Mouse (Mus musculus): ENCODE data around the gene Nbea. TPM values are rescaled to one million over a fixed set of nuclear protein-coding genes. Genes with fewer than 3 reads are reported as not detected.

Nbea gene
- total and polyA plus RNA-seq, 3 experiments: 0.04 to 0.27 TPM; not detected in 1

GRCm38 (mm10) chr3:55730142-55730541, 453.4 kb downstream of the Nbea start:
- Histone ChIP-seq H3K4me1 (ENCODE audit: control insufficient read depth in 1 of 2, insufficient read depth in 2 of 2, low read length in 2 of 2) (no peaks in the 10 kb centered on the region), H3K79me2 (ENCODE audit: control insufficient read depth, insufficient read depth, low read length, poor library complexity) (no peaks in the 10 kb centered on the region), H3K36me3 (ENCODE audit: control insufficient read depth in 1 of 2, insufficient read depth in 2 of 2, low read length in 2 of 2) (no peaks in the 10 kb centered on the region), H3K27me3 (ENCODE audit: control insufficient read depth in 1 of 2, insufficient read depth in 2 of 2, low read length in 2 of 2) (peaks cover 0 to 3% of the 10 kb centered on the region in 2 experiments; a peak in 1 of 4 replicates), H3K9ac (ENCODE audit: control insufficient read depth, low read depth, low read length, poor library complexity, severe bottlenecking) (no peak overlapping the region), H3K9me3 (replicated peaks; ENCODE audit: insufficient read depth, low read length) (no peaks in the 10 kb centered on the region), H3K27ac (ENCODE audit: control insufficient read depth, low read depth, low read length) (no peak overlapping the region), H3K4me3 (ENCODE audit: control insufficient read depth in 1 of 2, insufficient read depth in 1 of 2, low read depth in 2 of 2, low read length in 2 of 2) (no peak overlapping the region)
- TF ChIP-seq UBTF (IDR thresholded peaks at IDR 0.05; ENCODE audit: borderline replicate concordance, insufficient read depth, low read depth, low read length) (no peak), USF2 (IDR thresholded peaks at IDR 0.05; ENCODE audit: borderline replicate concordance in 1 of 2, insufficient read depth in 1 of 2, low read depth in 1 of 2, low read length in 2 of 2) (no peak), SIN3A (IDR thresholded peaks at IDR 0.05; ENCODE audit: low read length) (no peak), CHD1 (IDR thresholded peaks at IDR 0.05; ENCODE audit: low read depth, low read length) (no peak), KAT2A (conservative IDR thresholded peaks at IDR 0.05; ENCODE audit: low read depth, low read length) (no peak), MYB (IDR thresholded peaks at IDR 0.05; ENCODE audit: low read depth, low read length) (no peak), NRF1 (IDR thresholded peaks at IDR 0.05; ENCODE audit: insufficient read depth, low read depth, low read length, poor library complexity, severe bottlenecking) (no peak), ZNF384 (IDR thresholded peaks at IDR 0.05; ENCODE audit: low read depth, low read length) (no peak), POLR2AphosphoS5 (IDR thresholded peaks at IDR 0.05; ENCODE audit: borderline replicate concordance, low read depth, low read length) (no peak), TAL1 (IDR thresholded peaks at IDR 0.05; ENCODE audit: low read length) (no peak)
- DNase-seq (ENCODE audit: low read depth, low spot score): no peak

- Histone ChIP-seq H3K4me3 (ENCODE audit: control insufficient read depth in 1 of 2, insufficient read depth in 1 of 2, low read depth in 2 of 2, low read length in 2 of 2) (no peak overlapping the region), H3K79me2 (ENCODE audit: control insufficient read depth, insufficient read depth, low read length, poor library complexity) (no peaks in the 10 kb centered on the region), H3K4me1 (ENCODE audit: control insufficient read depth in 1 of 2, insufficient read depth in 2 of 2, low read length in 2 of 2) (no peaks in the 10 kb centered on the region), H3K9me3 (replicated peaks; ENCODE audit: insufficient read depth, low read length) (no peaks in the 10 kb centered on the region), H3K9ac (ENCODE audit: control insufficient read depth, low read depth, low read length, poor library complexity, severe bottlenecking) (no peak overlapping the region), H3K36me3 (ENCODE audit: control insufficient read depth in 1 of 2, insufficient read depth in 2 of 2, low read length in 2 of 2) (no peaks in the 10 kb centered on the region), H3K27ac (ENCODE audit: control insufficient read depth, low read depth, low read length) (no peak overlapping the region), H3K27me3 (ENCODE audit: control insufficient read depth in 1 of 2, insufficient read depth in 2 of 2, low read length in 2 of 2) (no peaks in the 10 kb centered on the region)
- DNase-seq (ENCODE audit: low read depth, low spot score): no peak
- TF ChIP-seq RAD21 (IDR thresholded peaks at IDR 0.05; ENCODE audit: low read depth, low read length) (no peak), MAZ (IDR thresholded peaks at IDR 0.05; ENCODE audit: low read depth, low read length) (no peak), JUND (IDR thresholded peaks at IDR 0.05; ENCODE audit: low read depth, low read length) (no peak), MAX (IDR thresholded peaks at IDR 0.05; ENCODE audit: low read length) (no peak), TCF12 (IDR thresholded peaks at IDR 0.05; ENCODE audit: low read depth, low read length) (no peak), MXI1 (IDR thresholded peaks at IDR 0.05; ENCODE audit: low read depth, low read length) (no peak), MAFK (IDR thresholded peaks at IDR 0.05; ENCODE audit: borderline replicate concordance, low read depth, low read length) (no peak), HCFC1 (IDR thresholded peaks at IDR 0.05; ENCODE audit: low read depth, low read length) (no peak), KAT2A (conservative IDR thresholded peaks at IDR 0.05; ENCODE audit: low read depth, low read length) (no peak), MEF2A (IDR thresholded peaks at IDR 0.05; ENCODE audit: extremely low read depth, insufficient replicate concordance, low read depth, low read length, poor library complexity, severe bottlenecking) (no peak), EP300 (IDR thresholded peaks at IDR 0.05; ENCODE audit: low read depth in 1 of 2, low read length in 2 of 2) (no peak), NRF1 (IDR thresholded peaks at IDR 0.05; ENCODE audit: insufficient read depth, low read depth, low read length, poor library complexity, severe bottlenecking) (no peak), CTCF (IDR thresholded peaks at IDR 0.05 in 2 of 3, conservative IDR thresholded peaks at IDR 0.05 in 1 of 3; ENCODE audit: control insufficient read depth in 1 of 3, insufficient read depth in 1 of 3, low read depth in 2 of 3, low read length in 3 of 3, poor library complexity in 1 of 3, severe bottlenecking in 1 of 3) (no peak), POLR2A (IDR thresholded peaks at IDR 0.05; ENCODE audit: control insufficient read depth in 1 of 2, insufficient read depth in 1 of 2, low read depth in 1 of 2, low read length in 2 of 2, poor library complexity in 1 of 2) (no peak), ZNF384 (IDR thresholded peaks at IDR 0.05; ENCODE audit: low read depth, low read length) (no peak), MYB (IDR thresholded peaks at IDR 0.05; ENCODE audit: low read depth, low read length) (no peak), ZC3H11A (IDR thresholded peaks at IDR 0.05; ENCODE audit: low read depth, low read length) (no peak), CHD2 (IDR thresholded peaks at IDR 0.05; ENCODE audit: low read length) (no peak)
These were observed 469.2 kb downstream of the Nbea start for GRCm38 (mm10) chr3:55714260-55714659.
